Mouse (Mus musculus) ES-Bruce4 (cell line): ENCODE data around the gene Fbxo46. TPM values are rescaled to one million over a fixed set of nuclear protein-coding genes. Genes with fewer than 3 reads are reported as not detected.

Experiments used
- H3K27ac ChIP-seq: 2 replicates; pipeline ENCODE4 v1.5.1; 2012; ENCODE audit warnings: low read length, inconsistent platforms; ENCODE audit not compliant: insufficient read depth
- H3K27me3 ChIP-seq: 2 replicates; pipeline ENCODE4 v1.6.1; 2012; ENCODE audit warnings: mild to moderate bottlenecking, low read length, inconsistent platforms; ENCODE audit not compliant: control insufficient read depth, poor library complexity, insufficient read depth, severe bottlenecking
- H3K36me3 ChIP-seq: 2 replicates; pipeline ENCODE4 v1.6.1; 2012; ENCODE audit warnings: inconsistent platforms, mild to moderate bottlenecking, low read length, moderate library complexity; ENCODE audit not compliant: control insufficient read depth, poor library complexity, insufficient read depth, severe bottlenecking
- H3K4me1 ChIP-seq: one replicate; pipeline ENCODE4 v1.8.1; 2011; ENCODE audit warnings: low read length; ENCODE audit not compliant: control insufficient read depth, insufficient read depth
- H3K4me3 ChIP-seq: 2 replicates; pipeline ENCODE4 v1.5.1; 2011; ENCODE audit warnings: low read depth, mild to moderate bottlenecking, low read length
- H3K9ac ChIP-seq: 2 replicates; pipeline ENCODE4 v1.6.1; 2012; ENCODE audit warnings: low read depth, mild to moderate bottlenecking, inconsistent platforms; ENCODE audit not compliant: poor library complexity, severe bottlenecking
- H3K9me3 ChIP-seq: replicated peaks from 2 replicates; pipeline ENCODE4 v1.6.1; 2012; ENCODE audit warnings: mild to moderate bottlenecking, low read length, inconsistent platforms; ENCODE audit not compliant: control insufficient read depth, poor library complexity, insufficient read depth, severe bottlenecking
- CTCF ChIP-seq: IDR thresholded peaks from one replicate; pipeline ENCODE4 v1.8.1; 2011; ENCODE audit warnings: low read depth, low read length
- EP300 ChIP-seq: IDR thresholded peaks from 2 replicates; pipeline ENCODE4 v1.6.1; 2011; ENCODE audit warnings: low read depth, low read length; ENCODE audit not compliant: insufficient read depth
- POLR2A ChIP-seq: IDR thresholded peaks from one replicate; pipeline ENCODE4 v1.8.1; 2011; ENCODE audit warnings: low read length; ENCODE audit not compliant: insufficient read depth
- polyA plus RNA-seq: library from polyadenylated mRNA; stranded (reverse); fragments of >200 nt; gene quantifications from 2 replicates; pipeline ENCODE4 v1.2.4, GENCODE M21; 2011; ENCODE audit warnings: low read depth; ENCODE audit not compliant: missing spikeins, insufficient read depth, insufficient read length

Gene Fbxo46
- polyA plus RNA-seq, 1 experiment, result 4.1 TPM

DNA sequence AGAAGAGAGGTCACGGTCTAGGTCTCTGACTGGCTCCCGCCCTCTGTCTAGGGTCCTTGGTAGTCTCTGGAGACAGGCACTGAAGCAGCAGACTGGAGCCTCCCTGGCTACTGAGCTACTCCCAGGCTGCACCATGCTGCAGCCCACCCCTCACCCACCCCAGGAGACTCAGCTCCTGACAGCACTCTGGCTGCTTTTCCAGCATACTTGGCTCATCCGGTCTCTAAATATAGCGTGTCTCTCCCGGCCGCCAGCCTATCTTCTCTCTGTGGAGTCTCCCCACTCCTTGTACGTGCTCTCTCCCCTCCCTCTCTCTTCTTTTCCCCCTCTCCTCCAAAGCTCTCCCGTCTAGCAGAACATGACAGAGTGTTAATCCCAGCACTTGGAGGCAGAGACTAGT lies 50.5 kb downstream of the Fbxo46 start:
- TF ChIP-seq EP300, result no peak
- no peak for TF ChIP-seq CTCF
- TF ChIP-seq POLR2A, result no peak
- H3K4me1 ChIP-seq, result peaks cover 3% of the 10 kb centered on the region
- H3K9ac ChIP-seq, result no peak overlapping the region
- H3K27me3 ChIP-seq, result no peaks in the 10 kb centered on the region
- no peak overlapping the region for H3K4me3 ChIP-seq
- H3K36me3 ChIP-seq, result no peaks in the 10 kb centered on the region
- no peak overlapping the region for H3K27ac ChIP-seq
- no peaks in the 10 kb centered on the region for H3K9me3 ChIP-seq

DNA sequence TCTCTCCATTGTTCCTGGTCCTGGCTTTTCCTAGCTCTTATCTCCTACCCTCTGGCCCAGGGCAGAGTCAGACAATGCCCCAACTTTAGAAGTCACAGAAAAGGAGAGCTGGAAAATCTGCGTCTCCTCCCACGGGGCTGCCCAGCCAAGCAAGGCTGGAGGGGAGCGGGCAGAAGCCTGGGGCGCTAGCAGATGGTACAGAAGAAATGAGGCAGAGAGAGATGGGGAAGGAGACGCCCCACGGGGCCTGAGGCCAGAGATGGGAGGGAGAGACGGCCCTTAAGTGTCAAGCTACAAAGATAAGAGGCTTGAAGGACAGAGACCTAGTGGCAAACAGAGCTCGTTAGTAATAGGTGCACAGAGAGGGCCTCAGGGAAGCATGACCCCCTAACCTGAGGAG lies 52.2 kb downstream of the Fbxo46 start:
- Histone ChIP-seq H3K27ac (no peak overlapping the region), H3K4me1 (peaks cover 3% of the 10 kb centered on the region), H3K4me3 (no peak overlapping the region), H3K9me3 (no peaks in the 10 kb centered on the region), H3K9ac (no peak overlapping the region), H3K36me3 (no peaks in the 10 kb centered on the region), H3K27me3 (no peaks in the 10 kb centered on the region)
- TF ChIP-seq CTCF (no peak), EP300 (no peak), POLR2A (no peak)

DNA sequence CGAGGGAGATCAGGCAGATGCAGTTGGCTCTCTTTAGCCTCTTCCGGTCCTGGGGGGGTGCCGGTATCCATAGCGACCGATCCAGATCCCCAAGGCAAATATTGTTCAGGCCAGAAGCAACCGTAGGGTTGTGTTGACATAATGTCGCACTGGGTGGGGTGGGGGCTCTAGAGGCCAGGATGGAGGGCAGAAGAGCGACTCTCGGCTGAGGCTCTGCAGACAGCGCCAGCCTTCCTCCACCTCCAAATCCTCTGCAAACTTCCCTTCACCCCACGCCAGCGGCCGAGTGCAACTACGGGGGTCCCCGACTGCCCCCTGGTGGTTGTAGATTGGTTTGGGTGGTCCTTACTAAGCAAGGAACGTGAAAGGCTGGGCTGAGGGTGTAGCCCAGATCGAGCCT lies 53.2 kb downstream of the Fbxo46 start:
- H3K9ac ChIP-seq, result no peak overlapping the region
- H3K9me3 ChIP-seq, result no peaks in the 10 kb centered on the region
- no peaks in the 10 kb centered on the region for H3K27me3 ChIP-seq
- H3K4me3 ChIP-seq, result peak overlapping the region; percentile 36
- H3K27ac ChIP-seq, result no peak overlapping the region
- H3K36me3 ChIP-seq, result no peaks in the 10 kb centered on the region
- TF ChIP-seq POLR2A, result no peak
- no peak for TF ChIP-seq EP300
- TF ChIP-seq CTCF, result peak; percentile 77
- H3K4me1 ChIP-seq, result peaks cover 3% of the 10 kb centered on the region

DNA sequence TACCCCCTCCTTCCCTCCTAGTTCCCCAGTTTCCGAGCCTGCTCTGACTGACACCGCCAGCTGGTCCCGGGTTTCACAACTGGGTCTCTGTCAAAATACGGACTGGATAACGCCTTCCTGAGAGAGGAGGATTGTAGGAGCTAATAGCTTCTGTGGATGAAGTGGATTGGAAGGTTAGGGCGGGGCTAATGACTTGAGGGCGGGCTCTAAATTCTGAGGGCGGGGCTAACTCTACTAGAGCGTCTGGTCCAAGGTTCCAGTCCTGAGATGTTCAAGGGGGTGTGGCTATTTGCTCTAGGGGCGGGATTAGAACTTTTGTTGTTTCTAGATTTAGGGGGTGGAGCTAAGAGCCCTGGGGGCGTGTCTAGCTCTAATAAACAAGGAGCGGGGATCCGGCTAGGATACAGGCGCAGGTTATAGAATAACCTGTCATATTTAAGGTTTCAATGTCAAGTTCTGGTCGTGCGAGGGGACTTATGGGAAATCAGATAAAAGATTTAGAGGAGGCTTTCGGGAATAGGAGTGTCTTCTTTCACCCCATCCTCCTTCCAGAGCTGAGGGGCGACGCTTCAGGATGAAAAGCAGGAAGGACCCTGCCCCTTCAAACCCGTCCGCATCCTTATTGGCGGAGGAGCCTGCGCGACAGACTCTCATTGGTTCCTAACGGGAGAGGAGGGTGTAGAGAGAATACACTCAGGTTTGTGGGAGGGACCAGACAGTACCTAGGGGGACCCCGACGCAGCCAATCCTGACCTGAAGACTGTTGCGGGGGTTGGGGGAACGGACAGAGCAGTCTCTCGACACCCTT lies 56.3 kb downstream of the Fbxo46 start, which contains the start of gene Eml2:
TSS of gene Eml2 (plus strand) at position 714 of the 808 bp plus-strand sequence.
- peaks cover 3% of the 10 kb centered on the region for H3K4me1 ChIP-seq
- peak within 1 kb of the TSS; percentile 55 for H3K4me3 ChIP-seq
- TF ChIP-seq CTCF (no peak), EP300 (no peak), POLR2A (no peak)
- H3K36me3 ChIP-seq, result no peaks in the 10 kb centered on the region
- H3K9ac ChIP-seq, result 0 out of 2 replicates have a peak within 1 kb of the TSS, but pooled peaks have one; percentile 17
- no peak within 1 kb of the TSS for H3K27ac ChIP-seq
- no peaks in the 10 kb centered on the region for H3K27me3 ChIP-seq
- no peaks in the 10 kb centered on the region for H3K9me3 ChIP-seq

DNA sequence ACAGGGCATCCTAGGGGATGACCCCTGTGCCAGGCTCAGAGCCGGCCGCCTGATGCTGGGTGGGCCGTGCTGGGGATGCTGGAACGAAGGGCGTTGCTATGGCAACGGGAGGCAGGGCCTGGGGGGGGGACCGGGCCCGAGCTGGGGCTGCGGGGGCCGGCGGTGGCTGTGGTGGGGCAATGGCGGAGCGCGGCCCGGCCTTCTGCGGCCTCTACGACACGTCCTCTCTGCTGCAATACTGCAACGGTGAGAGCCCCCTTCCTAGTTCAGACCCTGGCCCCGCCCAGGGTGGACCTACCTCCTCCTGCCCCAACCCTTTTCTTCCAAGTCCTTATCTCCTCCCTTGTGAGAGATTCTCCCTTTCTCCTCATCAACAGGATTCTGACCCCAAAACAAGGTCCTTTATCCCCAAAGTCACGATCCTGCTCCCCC lies 56.9 kb downstream of the Fbxo46 start:
- no peaks in the 10 kb centered on the region for H3K27me3 ChIP-seq
- H3K9me3 ChIP-seq, result no peaks in the 10 kb centered on the region
- peak overlapping the region; percentile 55 for H3K4me3 ChIP-seq
- H3K36me3 ChIP-seq, result no peaks in the 10 kb centered on the region
- no peak for TF ChIP-seq CTCF
- no peak for TF ChIP-seq EP300
- no peak for TF ChIP-seq POLR2A
- 0 out of 2 replicates have a peak overlapping the region, but pooled peaks have one; percentile 17 for H3K9ac ChIP-seq
- H3K4me1 ChIP-seq, result peaks cover 3% of the 10 kb centered on the region
- H3K27ac ChIP-seq, result no peak overlapping the region

DNA sequence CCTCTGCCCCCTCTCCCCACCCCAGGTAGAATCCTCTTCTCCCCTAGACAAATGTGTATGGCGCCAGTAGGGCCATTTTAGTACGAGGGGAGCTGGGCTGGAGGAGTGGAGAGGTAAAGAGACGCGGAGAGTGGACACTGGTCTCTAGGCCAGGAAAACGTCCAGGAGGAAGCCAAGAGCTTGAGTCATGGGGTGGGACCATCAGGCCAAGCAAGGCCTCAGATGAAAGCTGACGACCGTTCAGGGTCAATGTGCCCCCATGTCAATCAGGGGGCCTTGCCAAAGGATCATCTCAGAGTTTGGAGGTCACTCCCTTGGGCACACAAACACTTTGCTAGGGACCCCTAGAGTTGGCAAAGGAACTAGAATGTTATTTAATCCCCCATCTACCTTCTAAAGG lies 57.6 kb downstream of the Fbxo46 start:
- no peak overlapping the region for H3K27ac ChIP-seq
- no peaks in the 10 kb centered on the region for H3K36me3 ChIP-seq
- no peak overlapping the region for H3K9ac ChIP-seq
- H3K4me3 ChIP-seq, result no peak overlapping the region
- H3K27me3 ChIP-seq, result no peaks in the 10 kb centered on the region
- no peaks in the 10 kb centered on the region for H3K9me3 ChIP-seq
- peaks cover 2% of the 10 kb centered on the region for H3K4me1 ChIP-seq
- no peak for TF ChIP-seq POLR2A
